Mouse (Mus musculus): ENCODE data around the gene 2410004P03Rik. TPM values are rescaled to one million over a fixed set of nuclear protein-coding genes. Genes with fewer than 3 reads are reported as not detected.

2410004P03Rik gene
- polyA plus RNA-seq, 1 experiment from 2014 or later = 0.17 TPM

Other genes starting within 250 kb of the 2410004P03Rik start
- 0.11 TPM in 1 of 3 replicates, not detected in the others for gene Greb1, start 210.8 kb downstream of the 2410004P03Rik start, polyA plus RNA-seq (2018)
- 9.4 to 23.3 TPM (median 14.9 TPM) in 3 replicates for gene E2f6, start 200.8 kb downstream of the 2410004P03Rik start, polyA plus RNA-seq (2018)
- 17.7 to 23.8 TPM (median 18.8 TPM) in 3 replicates for gene Rock2, start 116.8 kb downstream of the 2410004P03Rik start, polyA plus RNA-seq (2018)
- 83.0 to 111 TPM (median 90.5 TPM) in 3 replicates for gene Pqlc3, start 11.3 kb downstream of the 2410004P03Rik start, polyA plus RNA-seq (2018)
- not detected in 3 replicates for gene Kcnf1, start 165.2 kb upstream of the 2410004P03Rik start, polyA plus RNA-seq (2018)